Comparison of ENCODE assay signal across 18 mouse cellular contexts in genomic region chr13:57718087-57718486, GRCm38 (mm10).
"Had no signal": no experiment of that assay in that cellular context is flagged by ENCODE, and none has a peak within 500 bp of the region (broad histone marks: within the 10 kb centered on the region; RNA-seq: fewer than 3 reads in every experiment).

No protein-coding gene starts in this region.

- H3K27ac ChIP-seq: left cerebral cortex, adult 2 months; liver, embryonic 13.5 days; macrophage; midbrain, embryonic 12.5 days; midbrain, embryonic 15.5 days; stomach, postnatal 0 days had no signal

- H3K27me3 ChIP-seq: midbrain, embryonic 12.5 days; midbrain, embryonic 15.5 days had no signal

- DNase-seq: kidney, adult 2 months; kidney, postnatal 10 days; kidney, postnatal 36 days; layer of hippocampus, postnatal 36 days; liver, embryonic 13.5 days; lung, adult 2 months; lung, postnatal 14 days; right cerebral cortex, adult 18-20 months; right cerebral cortex, postnatal 14 days; right cerebral cortex, postnatal 4 days; thymus, adult 2 months; thymus, postnatal 14 days; thymus, postnatal 4 days had no signal

- H3K9ac ChIP-seq: liver, embryonic 13.5 days; midbrain, embryonic 12.5 days; midbrain, embryonic 15.5 days had no signal

- H3K4me3 ChIP-seq: left cerebral cortex, adult 2 months; liver, embryonic 13.5 days; midbrain, embryonic 12.5 days; midbrain, embryonic 15.5 days had no signal

- H3K36me3 ChIP-seq: liver, embryonic 13.5 days; midbrain, embryonic 12.5 days; midbrain, embryonic 15.5 days had no signal

- H3K9me3 ChIP-seq: liver, embryonic 13.5 days; midbrain, embryonic 12.5 days had no signal

- H3K4me2 ChIP-seq: liver, embryonic 13.5 days; midbrain, embryonic 12.5 days; midbrain, embryonic 15.5 days had no signal

- ATAC-seq: midbrain, embryonic 15.5 days had no signal

- H3K4me1 ChIP-seq: liver, embryonic 13.5 days; midbrain, embryonic 12.5 days had no signal
